Mouse (Mus musculus): ENCODE measurements at regions not wholly inside any gene's neighbourhood (a gene's known extent, or its start where the extent isn't known, plus 50 kb on each side); places are given as distances from the start of the nearest gene placed in this dataset.

- no peak for ATAC-seq (ENCODE audit: low TSS enrichment)
These were observed 86.0 kb upstream of the Xpo1 start for GRCm38 (mm10) chr11:23169742-23170428.

GRCm38 (mm10) chr11:23170813-23171212, 85.0 kb upstream of the Xpo1 start:
- ATAC-seq (ENCODE audit: low TSS enrichment) = no peak

DNA sequence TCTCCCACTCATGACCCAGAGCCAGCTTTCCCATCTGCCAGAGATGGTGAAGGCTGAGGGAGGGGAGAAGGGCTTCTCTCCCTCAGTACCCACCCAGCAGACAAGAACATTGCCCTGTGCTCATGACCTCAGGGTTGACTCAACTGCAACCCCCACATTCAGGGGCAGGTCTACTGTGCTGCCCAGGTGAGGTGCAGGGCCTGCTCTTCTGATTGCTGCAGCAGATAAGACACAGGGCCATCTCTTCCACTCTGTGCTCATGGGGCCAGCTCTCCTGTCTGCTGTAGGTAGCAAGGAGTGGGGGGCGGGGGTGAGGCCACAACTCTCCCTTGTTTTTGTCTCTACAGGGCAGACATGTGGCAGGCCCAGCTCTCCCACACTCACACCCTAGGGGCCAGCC, 84.1 kb upstream of the Xpo1 start:
- ATAC-seq (ENCODE audit: low TSS enrichment) = no peak

GRCm38 (mm10) chr11:23181647-23182046, 74.2 kb upstream of the Xpo1 start:
- ATAC-seq (ENCODE audit: low TSS enrichment) = no peak

- ATAC-seq (ENCODE audit: low TSS enrichment) = no peak
These were observed 70.6 kb upstream of the Xpo1 start for GRCm38 (mm10) chr11:23185211-23185610.

DNA sequence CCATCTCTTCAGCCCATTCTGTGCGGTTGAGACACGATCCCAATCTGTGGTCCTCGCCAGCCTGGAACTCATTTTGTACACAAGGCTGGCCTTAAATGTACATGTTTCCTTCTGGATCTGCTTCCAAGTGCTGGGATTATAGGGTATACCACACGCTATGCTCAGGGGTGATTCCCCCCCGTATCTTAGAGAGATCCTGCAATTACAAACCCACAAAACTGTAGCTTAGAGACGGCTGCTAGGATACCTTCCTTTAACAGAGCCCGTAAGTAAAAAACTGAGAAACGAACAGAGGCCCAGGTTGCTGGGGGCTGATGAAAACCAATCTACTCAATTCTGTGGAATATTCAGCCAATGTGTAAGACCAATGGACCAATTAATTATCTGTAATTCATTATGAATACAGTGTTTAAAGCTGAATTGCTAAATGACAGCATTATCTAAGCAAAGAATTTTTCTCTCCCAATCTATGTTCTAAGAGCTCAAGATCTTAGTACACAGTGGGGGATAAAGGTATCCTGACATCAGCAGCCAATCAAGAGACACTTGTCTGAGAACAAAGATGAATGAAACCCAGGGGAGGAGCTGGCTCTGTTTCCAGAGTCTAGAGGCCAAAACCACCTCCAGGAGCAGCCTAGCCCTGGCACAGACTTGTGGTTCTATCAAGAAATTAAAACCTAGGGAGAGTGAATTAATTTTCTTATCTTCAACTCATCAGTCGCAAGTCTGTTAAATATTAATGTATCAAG, 54.0 kb upstream of the Xpo1 start:
- ATAC-seq (ENCODE audit: low TSS enrichment) = no peak

- no peak for ATAC-seq (ENCODE audit: low TSS enrichment)
These were observed 52.3 kb upstream of the Xpo1 start for GRCm38 (mm10) chr11:23203566-23203965.

DNA sequence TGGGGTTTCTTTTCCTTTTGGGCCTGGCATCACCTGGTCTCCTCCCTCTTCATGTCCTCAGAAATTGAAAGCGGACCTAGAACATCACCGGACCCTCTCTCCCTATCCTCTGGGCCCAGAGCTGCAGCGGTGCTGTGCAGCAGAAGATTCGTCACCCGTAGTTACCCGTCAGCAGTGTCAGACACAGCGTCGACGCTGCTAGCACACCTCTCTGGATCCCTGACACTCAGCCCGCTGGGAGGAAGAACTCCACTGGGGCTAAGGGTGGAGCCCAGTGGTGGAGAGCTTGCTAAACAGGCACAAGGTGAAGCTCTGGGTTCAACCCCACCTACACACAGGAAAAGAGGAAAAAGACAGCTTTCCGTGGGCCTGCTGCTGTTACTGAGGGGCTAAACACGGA, 51.8 kb upstream of the Xpo1 start:
- no peak for ATAC-seq (ENCODE audit: low TSS enrichment)
